Mouse (Mus musculus): ENCODE results near the gene Agfg2.

DNA sequence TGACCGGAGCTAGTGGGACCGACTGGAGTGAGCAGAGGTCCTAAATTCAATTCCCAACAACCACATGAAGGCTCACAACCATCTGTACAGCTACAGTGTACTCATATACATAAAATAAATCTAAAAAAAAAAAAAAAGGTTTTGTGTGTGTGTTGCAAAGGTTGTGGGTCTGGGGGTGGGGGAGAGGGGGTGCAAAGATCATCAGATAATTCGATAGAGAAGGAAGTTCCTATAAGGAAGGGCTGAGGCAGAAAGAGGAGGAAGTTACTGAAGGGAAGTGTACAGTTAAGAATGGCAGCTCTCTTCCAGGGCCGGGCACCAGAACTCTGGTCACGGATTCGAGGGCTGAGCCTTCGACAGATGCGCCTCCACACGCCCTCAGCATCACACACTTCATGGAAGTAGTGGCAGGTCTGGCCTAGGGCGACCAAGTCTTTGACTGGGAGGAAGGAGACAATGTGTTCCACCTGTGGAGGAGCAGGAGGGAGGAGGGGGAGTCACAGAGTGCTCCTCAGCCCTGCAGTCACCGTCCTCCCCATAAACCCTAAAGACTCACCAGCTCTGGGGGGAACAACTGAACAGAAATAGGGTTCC lies 60.5 kb downstream of the Agfg2 start:
- TF ChIP-seq CTCF (conservative IDR thresholded peaks at IDR 0.05; ENCODE audit: low read length) (no peak), NANOG (IDR thresholded peaks at IDR 0.05; ENCODE audit: borderline replicate concordance, low read length) (no peak), POU5F1 (IDR thresholded peaks at IDR 0.05; ENCODE audit: borderline replicate concordance, low read length) (no peak)
